Mouse (Mus musculus) neural tube, postnatal 0 days (tissue): Measurements from ENCODE around the gene Snap91. TPM values are rescaled to one million over a fixed set of nuclear protein-coding genes. Genes with fewer than 3 reads are reported as not detected.

Experiments
- polyA plus RNA-seq: library from polyadenylated mRNA; unstranded; fragments of >200 nt; fragmentation: Nextera tagmentation; extraction: Ambion mirVana; gene quantifications from 2 replicates; pipeline ENCODE4 v1.2.1, GENCODE M21; 2015

Snap91 gene
- 170 and 174 TPM in 2 replicates for polyA plus RNA-seq

DNA sequence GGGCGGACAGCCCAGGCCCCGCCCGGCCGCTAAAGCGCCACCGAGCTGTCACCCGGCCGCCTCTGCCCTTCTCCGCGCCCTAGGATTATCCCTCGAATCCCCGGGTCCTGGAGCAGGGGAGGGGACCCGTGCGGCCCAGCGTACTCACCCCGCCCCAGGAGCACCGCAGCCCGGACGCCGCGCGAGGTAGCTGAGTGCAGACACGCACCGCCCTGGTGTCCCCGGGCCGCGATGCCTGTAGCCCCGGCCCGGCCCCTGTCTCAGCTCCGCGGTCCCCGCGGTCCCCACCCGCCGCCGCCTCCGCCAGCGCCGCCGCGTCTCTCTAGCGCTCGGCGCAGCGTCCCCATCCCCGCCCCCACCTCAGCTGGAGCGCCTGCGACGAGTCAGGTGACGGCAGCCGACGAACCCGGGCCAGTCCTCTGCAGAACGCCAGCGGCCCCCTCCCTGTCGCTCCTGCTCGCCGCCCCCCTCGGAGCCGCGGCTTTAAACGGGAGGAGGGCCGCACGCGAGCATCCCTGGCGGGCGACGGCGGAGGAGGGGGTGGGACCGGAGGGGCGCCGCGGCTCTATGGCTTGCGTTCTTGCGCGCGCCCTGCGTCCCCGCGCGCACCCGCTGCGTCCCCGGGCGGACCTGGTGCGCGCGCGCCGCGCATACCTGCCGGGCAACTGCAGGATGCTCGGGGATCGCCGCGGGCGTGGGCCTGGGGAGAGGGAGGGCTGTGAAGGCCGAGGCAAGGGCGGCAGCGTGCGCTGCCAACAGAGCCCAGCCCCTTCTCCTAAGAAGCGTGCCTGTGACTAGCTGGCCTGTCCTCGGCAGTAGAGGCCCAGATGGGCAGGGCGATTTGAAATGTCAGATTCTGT is at the start of gene Snap91:
Gene Snap91, minus strand, starts transcription at position 542 of the 860 bp plus-strand sequence.

GRCm38 (mm10) chr9:86742959-86743911 is 137.2 kb downstream of the Snap91 start, which contains the start of gene Prss35:
Gene Prss35, plus strand, starts transcription at chr9:86743649.

Other genes with a start within 250 kb of the Snap91 start
- 73.0 and 75.5 TPM in 2 replicates for gene Me1, start 184.7 kb downstream of the Snap91 start, polyA plus RNA-seq
- gene Prss35, start 137.0 kb downstream of the Snap91 start, polyA plus RNA-seq, result 13.4 and 15.1 TPM in 2 replicates
- gene Ripply2, start 134.9 kb upstream of the Snap91 start, polyA plus RNA-seq, result 14.4 and 16.3 TPM in 2 replicates
- 43.6 and 46.6 TPM in 2 replicates for gene Cyb5r4, start 141.4 kb upstream of the Snap91 start, polyA plus RNA-seq